Mouse (Mus musculus) intestine, embryonic 16.5 days (tissue): ENCODE results near the gene Snx3. TPM values are rescaled to one million over a fixed set of nuclear protein-coding genes. Genes with fewer than 3 reads are reported as not detected.

Source experiments
- ATAC-seq: fragments of 200-750 bp; cut with Nextera tagmentation; 2 replicates; pipeline ENCODE4 v1.8.0; 2017; ENCODE audit warnings: moderate TSS enrichment, moderate library complexity
- H3K27ac ChIP-seq: fragments of 300-500 bp; sonication (generic); 2 replicates; pipeline ENCODE4 v1.5.1; 2014; ENCODE audit warnings: mild to moderate bottlenecking, low read length
- H3K27me3 ChIP-seq: fragments of 300-500 bp; sonication (generic); replicated peaks from 2 replicates; pipeline ENCODE4 v1.6.1; 2014; ENCODE audit warnings: low read length, control low read depth, mixed read lengths; ENCODE audit not compliant: control insufficient read depth, insufficient read depth
- H3K36me3 ChIP-seq: fragments of 300-500 bp; sonication (generic); 2 replicates; pipeline ENCODE4 v1.6.1; 2014; ENCODE audit warnings: low read length, control low read depth; ENCODE audit not compliant: control insufficient read depth, insufficient read depth
- H3K4me1 ChIP-seq: fragments of 300-500 bp; sonication (generic); 2 replicates; pipeline ENCODE4 v1.6.1; 2014; ENCODE audit warnings: low read length, control low read depth, mixed read lengths; ENCODE audit not compliant: control insufficient read depth, insufficient read depth
- H3K4me2 ChIP-seq: fragments of 300-500 bp; sonication (generic); 2 replicates; pipeline ENCODE4 v1.6.1; 2014; ENCODE audit warnings: low read depth, low read length, control low read depth
- H3K4me3 ChIP-seq: fragments of 300-500 bp; sonication (generic); 2 replicates; pipeline ENCODE4 v1.5.1; 2014; ENCODE audit warnings: mild to moderate bottlenecking, low read length
- H3K9ac ChIP-seq: fragments of 300-500 bp; sonication (generic); 2 replicates; pipeline ENCODE4 v1.6.1; 2014; ENCODE audit warnings: low read depth, low read length
- H3K9me3 ChIP-seq: fragments of 300-500 bp; sonication (generic); 2 replicates; pipeline ENCODE4 v1.6.1; 2016; ENCODE audit warnings: low read length, control low read depth; ENCODE audit not compliant: control insufficient read depth
- WGBS: fragments of 180-500 bp; shearing (Covaris S2); extraction: QIAGEN DNeasy Blood & Tissue Kit; methylation state at CpG from one replicate; pipeline ENCODE4 v1.1.7; 2014; 5-methylcytosine and 5-hydroxymethylcytosine counted together
- polyA plus RNA-seq: library from polyadenylated mRNA; unstranded; fragments of >200 nt; fragmentation: Nextera tagmentation; extraction: Ambion mirVana; gene quantifications from 2 replicates; pipeline ENCODE4 v1.2.1, GENCODE M21; 2015

The Snx3 gene
- polyA plus RNA-seq, 1 experiment from 2014 or later = 513 TPM

GRCm38 (mm10) chr10:42477550-42478340, 24.1 kb upstream of the Snx3 start:
- Histone ChIP-seq H3K27ac (peak overlapping the region; percentile 98), H3K27me3 (no peaks in the 10 kb centered on the region), H3K4me1 (peaks cover 13% of the 10 kb centered on the region), H3K9ac (peak overlapping the region; percentile 92), H3K9me3 (no peaks in the 10 kb centered on the region), H3K36me3 (no peaks in the 10 kb centered on the region), H3K4me2 (peak overlapping the region; percentile 84), H3K4me3 (peak overlapping the region; percentile 79)
- 10% methylated on average over 25 of the region's 25 CpGs for WGBS
- peak; percentile 71 for ATAC-seq

- no peaks in the 10 kb centered on the region for H3K36me3 ChIP-seq
- H3K4me2 ChIP-seq = peak within 1 kb of the TSS; percentile 84
- H3K4me1 ChIP-seq = peaks cover 13% of the 10 kb centered on the region
- H3K9me3 ChIP-seq = no peaks in the 10 kb centered on the region
- under 1% methylated on average over 29 of the region's 29 CpGs for WGBS
- H3K27me3 ChIP-seq = no peaks in the 10 kb centered on the region
- peak; percentile 94 for ATAC-seq
- H3K4me3 ChIP-seq = peak within 1 kb of the TSS; percentile 79
- peak within 1 kb of the TSS; percentile 92 for H3K9ac ChIP-seq
- peak within 1 kb of the TSS; percentile 98 for H3K27ac ChIP-seq
Observed at GRCm38 (mm10) chr10:42478341-42478720, 23.5 kb upstream of the Snx3 start, which contains the start of gene Afg1l. TSS of gene Afg1l (minus strand) at chr10:42478565.

DNA sequence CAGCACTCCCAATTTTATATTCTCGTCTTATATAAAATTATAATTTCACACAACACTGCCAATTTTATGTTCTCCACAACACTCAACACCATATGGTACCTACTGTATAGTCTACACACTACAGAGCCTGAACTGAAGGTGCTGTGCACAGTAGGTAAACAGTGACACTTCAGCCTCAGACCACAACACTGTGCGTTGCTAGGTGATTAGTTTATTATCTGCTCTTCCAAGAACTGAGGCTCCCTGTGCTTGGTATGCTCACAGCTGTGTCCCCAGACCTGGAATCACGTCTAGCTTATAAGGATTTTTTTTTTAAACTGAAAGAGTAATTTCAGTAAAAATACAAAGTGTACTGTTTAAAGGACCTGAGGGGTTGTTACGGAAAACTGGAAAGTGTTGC, 21.1 kb upstream of the Snx3 start:
- Histone ChIP-seq H3K9me3 (no peaks in the 10 kb centered on the region), H3K9ac (no peak overlapping the region), H3K4me3 (no peak overlapping the region), H3K4me1 (peaks cover 11% of the 10 kb centered on the region), H3K27ac (no peak overlapping the region), H3K27me3 (no peaks in the 10 kb centered on the region), H3K4me2 (no peak overlapping the region), H3K36me3 (no peaks in the 10 kb centered on the region)
- WGBS = 62% methylated on average over 4 of the region's 4 CpGs
- ATAC-seq = no peak

DNA sequence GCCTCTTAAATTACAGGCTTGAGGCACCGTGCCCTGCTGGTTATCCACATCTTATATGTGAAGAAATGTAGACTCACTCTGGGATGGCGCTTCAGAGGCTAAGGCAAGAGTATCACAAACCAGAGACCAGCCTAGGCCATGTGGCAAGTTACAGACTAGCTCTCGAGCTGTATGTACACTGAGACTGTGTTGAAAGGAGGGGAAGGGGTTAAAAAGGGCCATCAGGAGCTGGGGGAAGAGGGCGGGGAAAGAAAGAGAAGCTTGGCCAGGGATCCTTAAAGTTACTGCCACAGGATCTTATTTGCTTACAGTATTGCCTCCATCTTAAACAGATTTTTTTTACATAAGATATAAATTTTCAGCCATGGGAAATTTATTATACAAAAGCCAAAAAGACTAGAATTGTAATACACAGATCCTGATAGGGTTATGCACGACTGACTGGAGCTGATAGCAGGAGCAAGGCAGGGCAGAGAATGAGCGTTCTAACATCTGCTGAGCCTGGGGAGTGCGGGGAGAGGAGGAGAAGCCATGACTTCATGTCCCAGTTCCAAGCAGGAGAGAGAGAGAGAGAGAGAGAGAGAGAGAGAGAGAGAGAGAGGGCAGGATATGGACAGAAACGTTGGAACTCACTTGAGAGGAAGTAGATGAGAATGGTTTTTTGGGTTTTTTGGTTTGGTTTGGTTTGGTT, 13.1 kb upstream of the Snx3 start:
- peak overlapping the region; percentile 24; the same call in 1 of the 2 replicates for H3K27ac ChIP-seq
- WGBS = 29% methylated on average over 8 of the region's 8 CpGs
- H3K4me2 ChIP-seq = no peak overlapping the region
- H3K4me1 ChIP-seq = 0 out of 2 replicates have a peak, but pooled peaks cover 2% of the 10 kb centered on the region
- no peaks in the 10 kb centered on the region for H3K36me3 ChIP-seq
- no peak for ATAC-seq
- no peak overlapping the region for H3K9ac ChIP-seq
- H3K9me3 ChIP-seq = no peaks in the 10 kb centered on the region
- no peaks in the 10 kb centered on the region for H3K27me3 ChIP-seq
- H3K4me3 ChIP-seq = no peak overlapping the region

GRCm38 (mm10) chr10:42491158-42491557, 10.7 kb upstream of the Snx3 start:
- Histone ChIP-seq H3K9me3 (no peaks in the 10 kb centered on the region), H3K4me2 (no peak overlapping the region), H3K9ac (no peak overlapping the region), H3K27ac (peak overlapping the region; percentile 71), H3K27me3 (no peaks in the 10 kb centered on the region), H3K4me1 (0 out of 2 replicates have a peak, but pooled peaks cover 2% of the 10 kb centered on the region), H3K4me3 (no peak overlapping the region), H3K36me3 (no peaks in the 10 kb centered on the region)
- ATAC-seq = peak; percentile 40; the same call in 1 of the 2 replicates
- 38% methylated on average over 1 of the region's 1 CpGs for WGBS

DNA sequence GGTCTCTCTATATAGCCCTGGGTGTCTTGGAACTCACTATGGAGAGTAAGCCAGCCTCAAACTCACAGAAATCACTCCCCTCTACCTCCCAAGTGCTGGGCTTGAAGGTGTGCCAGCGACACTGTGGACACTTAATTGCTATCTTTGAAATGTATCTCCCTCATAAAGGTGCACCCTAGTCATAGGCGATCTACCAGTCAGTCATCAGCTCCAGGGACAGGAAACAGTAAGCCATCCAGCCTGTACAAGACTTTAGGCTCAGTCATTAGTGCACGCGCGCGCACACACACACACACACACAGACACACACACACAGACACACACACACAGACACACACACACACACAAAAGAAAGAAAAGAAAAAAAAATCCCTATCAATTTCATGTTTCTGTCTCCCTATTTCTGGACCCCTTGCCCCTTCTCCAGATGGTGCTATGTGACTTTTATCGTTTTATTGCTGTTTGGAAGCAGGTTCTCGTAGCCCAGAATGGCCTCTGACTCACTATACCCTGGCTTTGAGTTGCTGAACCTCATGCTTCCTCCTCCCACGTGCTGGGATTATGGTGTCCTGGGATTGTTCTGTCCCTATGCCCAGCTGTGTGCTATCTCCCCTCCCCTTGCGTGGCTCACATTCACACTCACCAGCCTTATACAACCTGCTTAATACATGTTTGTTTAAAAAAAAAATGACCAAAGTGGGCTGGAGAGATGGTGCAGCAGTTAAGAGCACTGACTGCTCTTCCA, 9.6 kb upstream of the Snx3 start:
- Histone ChIP-seq H3K4me3 (no peak overlapping the region), H3K4me2 (no peak overlapping the region), H3K9me3 (no peaks in the 10 kb centered on the region), H3K9ac (no peak overlapping the region), H3K27ac (peak overlapping the region; percentile 71), H3K36me3 (no peaks in the 10 kb centered on the region), H3K27me3 (no peaks in the 10 kb centered on the region), H3K4me1 (0 out of 2 replicates have a peak, but pooled peaks cover 2% of the 10 kb centered on the region)
- peak; percentile 86 for ATAC-seq
- WGBS = 67% methylated on average over 10 of the region's 10 CpGs

DNA sequence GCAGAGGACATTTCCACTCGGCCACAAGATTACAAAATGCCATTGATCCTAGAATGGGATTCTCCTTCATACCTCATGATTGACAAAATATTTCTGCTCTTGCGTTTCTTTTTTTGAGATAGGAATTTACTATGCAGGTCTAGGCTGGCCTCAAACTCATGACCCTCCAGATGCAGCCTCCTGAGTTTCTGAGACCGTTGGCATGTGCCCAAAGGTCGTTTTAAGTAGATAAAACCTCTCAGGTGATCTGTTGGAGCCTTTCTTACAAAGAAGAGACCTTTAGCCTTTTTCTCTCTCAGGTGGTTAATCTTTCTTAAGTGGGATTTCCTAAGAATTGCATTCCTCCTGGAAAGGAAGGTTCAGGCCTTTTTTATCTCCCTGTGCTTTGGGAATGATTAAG, 8.8 kb upstream of the Snx3 start:
- Histone ChIP-seq H3K9me3 (no peaks in the 10 kb centered on the region), H3K9ac (no peak overlapping the region), H3K27me3 (no peaks in the 10 kb centered on the region), H3K4me1 (0 out of 2 replicates have a peak, but pooled peaks cover 2% of the 10 kb centered on the region), H3K27ac (peak overlapping the region; percentile 71), H3K4me2 (no peak overlapping the region), H3K4me3 (no peak overlapping the region), H3K36me3 (no peaks in the 10 kb centered on the region)
- ATAC-seq = peak; percentile 57
- 41% methylated on average over 4 of the region's 4 CpGs for WGBS

- no peak for ATAC-seq
- H3K27me3 ChIP-seq = no peaks in the 10 kb centered on the region
- no peak overlapping the region for H3K9ac ChIP-seq
- H3K27ac ChIP-seq = peak overlapping the region; percentile 100
- H3K4me3 ChIP-seq = no peak overlapping the region
- WGBS = 89% methylated on average over 8 of the region's 8 CpGs
- peaks cover 7% of the 10 kb centered on the region for H3K4me1 ChIP-seq
- no peaks in the 10 kb centered on the region for H3K36me3 ChIP-seq
- H3K4me2 ChIP-seq = no peak overlapping the region
- H3K9me3 ChIP-seq = no peaks in the 10 kb centered on the region
Observed at GRCm38 (mm10) chr10:42500611-42501010, 1.2 kb upstream of the Snx3 start.

DNA sequence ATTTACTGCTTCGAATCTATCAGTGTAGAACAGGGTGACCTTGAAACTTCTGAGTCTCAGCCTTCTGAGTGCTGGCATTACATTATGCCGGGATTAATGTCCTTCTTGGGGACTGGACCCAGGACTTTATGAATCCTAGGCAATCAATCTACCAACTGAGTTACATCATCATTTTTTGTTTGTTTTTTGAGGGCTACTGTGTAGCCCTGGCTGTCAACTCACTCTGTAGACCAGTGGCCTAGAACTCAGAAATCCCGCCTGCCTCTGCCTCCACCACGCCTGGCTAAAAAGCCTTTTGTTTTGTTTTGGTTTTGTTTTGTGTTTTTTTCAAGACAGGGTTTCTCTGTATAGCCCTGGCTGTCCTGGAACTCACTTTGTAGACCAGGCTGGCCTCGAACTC, 669 bp upstream of the Snx3 start:
- WGBS = 76% methylated on average over 5 of the region's 5 CpGs
- H3K27ac ChIP-seq = peak overlapping the region; percentile 100
- no peaks in the 10 kb centered on the region for H3K9me3 ChIP-seq
- H3K4me3 ChIP-seq = peak overlapping the region; percentile 99
- H3K4me1 ChIP-seq = peaks cover 7% of the 10 kb centered on the region
- peak overlapping the region; percentile 38 for H3K4me2 ChIP-seq
- no peaks in the 10 kb centered on the region for H3K36me3 ChIP-seq
- peak; percentile 6; the same call in 1 of the 2 replicates for ATAC-seq
- no peaks in the 10 kb centered on the region for H3K27me3 ChIP-seq
- peak overlapping the region; percentile 97 for H3K9ac ChIP-seq
